Mouse (Mus musculus): ENCODE data around the gene Cep72. TPM values are rescaled to one million over a fixed set of nuclear protein-coding genes. Genes with fewer than 3 reads are reported as not detected.
"Not testable (repeated sequence)": the region's sequence is repeated elsewhere in the genome, so short reads cannot be mapped to it uniquely, and the experiment has no call there.

The Cep72 gene
- polyA plus RNA-seq, 1 experiment from 2014 or later: 26.1 TPM

DNA sequence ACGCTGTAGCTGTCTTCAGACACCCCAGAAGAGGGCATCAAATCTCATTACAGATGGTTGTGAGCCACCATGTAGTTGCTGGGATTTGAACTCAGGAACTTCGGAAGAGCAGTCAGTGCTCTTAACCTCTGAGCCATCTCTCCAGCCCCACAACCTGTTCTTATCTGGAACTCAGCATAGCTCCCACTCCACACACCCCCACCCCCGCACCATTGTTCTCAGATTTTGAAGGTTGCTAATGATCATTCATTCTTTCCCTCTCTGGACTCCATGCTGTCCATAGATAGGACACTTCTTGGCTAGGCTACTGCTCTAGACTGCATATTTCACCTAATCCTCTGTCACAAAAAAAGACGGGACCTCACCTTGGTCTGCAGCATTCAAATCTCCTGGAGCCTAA, 55.2 kb downstream of the Cep72 start:
- not testable (repeated sequence) for H3K27me3 ChIP-seq (ENCODE audit: control insufficient read depth, insufficient read depth, low read length); DNase-seq (ENCODE audit: low spot score); H3K27ac ChIP-seq (ENCODE audit: low read depth, low read length); ATAC-seq (replicated peaks; ENCODE audit: low FRiP score); H3K4me1 ChIP-seq (replicated peaks; ENCODE audit: control insufficient read depth, insufficient read depth, low read length); H3K4me3 ChIP-seq (ENCODE audit: low read depth, low read length); H3K36me3 ChIP-seq (ENCODE audit: control insufficient read depth, insufficient read depth, low read length); H3K4me2 ChIP-seq (ENCODE audit: low read depth, low read length, severe bottlenecking); H3K9me3 ChIP-seq (ENCODE audit: control insufficient read depth, low read length); H3K9ac ChIP-seq (ENCODE audit: low read length)
- 88% methylated on average over 4 of the region's 4 CpGs for WGBS

DNA sequence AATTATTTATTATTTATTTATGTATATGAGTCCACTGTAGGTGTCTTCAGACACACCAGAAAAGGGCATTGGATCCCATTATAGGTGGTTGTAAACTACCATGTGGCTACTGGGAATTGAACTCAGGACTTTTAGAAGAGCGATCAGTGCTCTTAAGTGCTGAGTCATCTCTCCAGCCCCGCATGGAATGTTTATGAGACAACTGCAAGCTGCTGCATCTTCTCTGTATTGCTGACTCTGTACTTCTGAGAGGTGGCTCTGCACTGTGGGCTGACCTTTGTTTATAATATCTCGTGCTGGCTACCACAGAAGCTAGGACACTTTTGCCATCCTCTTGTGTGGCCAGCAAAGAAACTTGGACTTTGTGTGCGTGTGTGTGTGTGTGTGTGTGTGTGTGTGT, 60.6 kb downstream of the Cep72 start:
- Histone ChIP-seq H3K4me3 (ENCODE audit: low read depth, low read length) (no peak overlapping the region), H3K9ac (ENCODE audit: low read length) (no peak overlapping the region), H3K27me3 (ENCODE audit: control insufficient read depth, insufficient read depth, low read length) (no peaks in the 10 kb centered on the region), H3K9me3 (ENCODE audit: control insufficient read depth, low read length) (no peaks in the 10 kb centered on the region), H3K36me3 (ENCODE audit: control insufficient read depth, insufficient read depth, low read length) (no peaks in the 10 kb centered on the region), H3K27ac (ENCODE audit: low read depth, low read length) (no peak overlapping the region), H3K4me2 (ENCODE audit: low read depth, low read length, severe bottlenecking) (no peak overlapping the region), H3K4me1 (replicated peaks; ENCODE audit: control insufficient read depth, insufficient read depth, low read length) (no peaks in the 10 kb centered on the region)
- ATAC-seq (replicated peaks; ENCODE audit: low FRiP score) (no peak), DNase-seq (ENCODE audit: low spot score) (no peak)
- WGBS: 80% methylated on average over 4 of the region's 4 CpGs

DNA sequence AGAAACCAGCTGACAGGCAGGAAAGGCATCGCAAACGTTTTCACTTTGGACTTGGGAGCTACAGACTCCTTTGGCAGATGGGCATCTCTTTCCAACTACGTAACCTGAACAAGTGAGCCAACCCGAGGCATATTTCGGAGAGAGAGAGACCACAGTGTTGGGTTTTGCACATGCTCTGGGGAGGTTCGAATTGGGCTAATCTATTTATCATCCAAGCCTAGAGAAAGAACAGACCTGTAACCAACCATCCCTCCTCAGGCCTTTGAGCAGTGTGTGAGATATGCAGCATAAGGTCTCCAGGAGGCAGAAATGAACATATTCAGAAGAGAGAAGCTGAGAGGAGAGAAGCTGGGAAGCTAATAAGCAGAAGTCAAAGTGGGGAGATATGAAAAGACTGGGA, 61.1 kb downstream of the Cep72 start:
- H3K27me3 ChIP-seq (ENCODE audit: control insufficient read depth, insufficient read depth, low read length): no peaks in the 10 kb centered on the region
- no peaks in the 10 kb centered on the region for H3K36me3 ChIP-seq (ENCODE audit: control insufficient read depth, insufficient read depth, low read length)
- no peaks in the 10 kb centered on the region for H3K9me3 ChIP-seq (ENCODE audit: control insufficient read depth, low read length)
- 86% methylated on average over 6 of the region's 6 CpGs for WGBS
- no peak for ATAC-seq (replicated peaks; ENCODE audit: low FRiP score)
- H3K27ac ChIP-seq (ENCODE audit: low read depth, low read length): no peak overlapping the region
- H3K9ac ChIP-seq (ENCODE audit: low read length): no peak overlapping the region
- H3K4me3 ChIP-seq (ENCODE audit: low read depth, low read length): no peak overlapping the region
- H3K4me2 ChIP-seq (ENCODE audit: low read depth, low read length, severe bottlenecking): no peak overlapping the region
- H3K4me1 ChIP-seq (replicated peaks; ENCODE audit: control insufficient read depth, insufficient read depth, low read length): no peaks in the 10 kb centered on the region
- DNase-seq (ENCODE audit: low spot score): no peak

DNA sequence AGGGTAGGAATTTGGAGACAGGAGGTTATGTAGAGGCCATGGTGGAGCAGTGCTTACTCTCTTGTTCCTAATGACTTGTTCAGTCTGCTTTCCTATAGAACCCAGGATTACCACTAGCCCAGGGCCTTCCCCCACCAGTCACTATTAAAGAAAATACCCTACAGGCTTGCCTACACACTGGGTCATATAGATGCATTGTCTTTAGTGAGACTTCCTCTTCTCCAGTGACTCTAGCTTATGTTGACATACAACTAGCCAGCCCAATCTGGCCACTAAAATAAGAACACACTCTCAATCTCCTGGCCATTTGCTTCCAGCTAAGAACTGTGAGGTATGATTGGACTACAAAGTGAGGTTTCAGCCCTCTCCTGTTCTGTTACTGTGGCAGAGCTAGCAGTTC, 61.6 kb downstream of the Cep72 start:
- Histone ChIP-seq H3K4me2 (ENCODE audit: low read depth, low read length, severe bottlenecking) (no peak overlapping the region), H3K4me3 (ENCODE audit: low read depth, low read length) (no peak overlapping the region)

DNA sequence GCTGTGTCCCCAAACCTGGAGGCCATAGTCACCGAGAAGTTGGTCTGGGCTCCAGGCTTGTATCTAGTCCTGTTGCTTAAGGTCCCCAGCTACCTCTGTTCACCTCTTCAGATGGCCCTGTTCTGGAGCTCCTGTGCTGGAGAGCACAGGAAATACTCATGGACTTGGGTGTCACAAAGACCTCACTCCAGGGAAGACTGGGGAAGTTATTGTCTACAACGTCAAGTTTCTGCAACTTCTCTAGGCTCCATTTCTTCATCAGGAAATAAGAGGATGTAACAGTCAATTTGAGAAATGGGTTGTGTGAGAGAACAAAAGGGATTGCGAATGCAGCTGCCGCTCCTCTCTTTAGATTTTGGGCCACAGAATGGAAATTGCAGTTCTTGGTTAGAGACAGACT, 65.6 kb downstream of the Cep72 start:
- H3K36me3 ChIP-seq (ENCODE audit: control insufficient read depth, insufficient read depth, low read length): no peaks in the 10 kb centered on the region
- ATAC-seq (replicated peaks; ENCODE audit: low FRiP score) (no peak), DNase-seq (ENCODE audit: low spot score) (no peak)
- H3K4me3 ChIP-seq (ENCODE audit: low read depth, low read length): no peak overlapping the region
- H3K4me2 ChIP-seq (ENCODE audit: low read depth, low read length, severe bottlenecking): no peak overlapping the region
- H3K9me3 ChIP-seq (ENCODE audit: control insufficient read depth, low read length): no peaks in the 10 kb centered on the region
- no peak overlapping the region for H3K27ac ChIP-seq (ENCODE audit: low read depth, low read length)
- H3K9ac ChIP-seq (ENCODE audit: low read length): no peak overlapping the region
- no peaks in the 10 kb centered on the region for H3K4me1 ChIP-seq (replicated peaks; ENCODE audit: control insufficient read depth, insufficient read depth, low read length)
- no peaks in the 10 kb centered on the region for H3K27me3 ChIP-seq (ENCODE audit: control insufficient read depth, insufficient read depth, low read length)
- WGBS: 86% methylated on average over 4 of the region's 4 CpGs

More for the DNA sequence above, 61.6 kb downstream of the Cep72 start:
- DNase-seq (ENCODE audit: low spot score) (no peak), ATAC-seq (replicated peaks; ENCODE audit: low FRiP score) (no peak)
- Histone ChIP-seq H3K9me3 (ENCODE audit: control insufficient read depth, low read length) (no peaks in the 10 kb centered on the region), H3K27ac (ENCODE audit: low read depth, low read length) (no peak overlapping the region), H3K4me1 (replicated peaks; ENCODE audit: control insufficient read depth, insufficient read depth, low read length) (no peaks in the 10 kb centered on the region), H3K9ac (ENCODE audit: low read length) (no peak overlapping the region), H3K36me3 (ENCODE audit: control insufficient read depth, insufficient read depth, low read length) (no peaks in the 10 kb centered on the region), H3K27me3 (ENCODE audit: control insufficient read depth, insufficient read depth, low read length) (no peaks in the 10 kb centered on the region)

DNA sequence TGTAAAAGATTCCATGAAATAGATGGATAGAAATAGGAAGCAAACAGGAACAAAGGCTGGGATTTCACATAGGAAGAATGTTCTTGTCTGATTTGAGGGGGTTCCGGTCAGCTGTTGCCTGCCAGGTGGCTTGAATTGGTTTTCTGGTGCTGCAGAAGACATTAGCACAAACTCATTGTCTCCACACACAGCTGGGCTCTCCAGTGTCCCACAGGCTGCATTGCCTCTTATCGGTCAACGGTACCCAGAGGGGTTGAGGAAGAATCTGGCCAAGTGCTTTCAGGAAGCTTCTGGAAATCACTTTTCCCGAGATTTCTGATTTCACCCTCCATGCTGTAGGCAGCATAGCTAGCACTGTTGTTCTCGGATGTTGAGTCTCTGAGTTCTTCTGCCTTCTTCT, 70.8 kb downstream of the Cep72 start:
- no peak overlapping the region for H3K4me3 ChIP-seq (ENCODE audit: low read depth, low read length)
- H3K36me3 ChIP-seq (ENCODE audit: control insufficient read depth, insufficient read depth, low read length): no peaks in the 10 kb centered on the region
- H3K27ac ChIP-seq (ENCODE audit: low read depth, low read length): no peak overlapping the region
- no peaks in the 10 kb centered on the region for H3K4me1 ChIP-seq (replicated peaks; ENCODE audit: control insufficient read depth, insufficient read depth, low read length)
- WGBS: 84% methylated on average over 5 of the region's 5 CpGs
- H3K9ac ChIP-seq (ENCODE audit: low read length): no peak overlapping the region
- no peaks in the 10 kb centered on the region for H3K9me3 ChIP-seq (ENCODE audit: control insufficient read depth, low read length)
- ATAC-seq (replicated peaks; ENCODE audit: low FRiP score) (no peak), DNase-seq (ENCODE audit: low spot score) (no peak)
- H3K27me3 ChIP-seq (ENCODE audit: control insufficient read depth, insufficient read depth, low read length): no peaks in the 10 kb centered on the region
- no peak overlapping the region for H3K4me2 ChIP-seq (ENCODE audit: low read depth, low read length, severe bottlenecking)

DNA sequence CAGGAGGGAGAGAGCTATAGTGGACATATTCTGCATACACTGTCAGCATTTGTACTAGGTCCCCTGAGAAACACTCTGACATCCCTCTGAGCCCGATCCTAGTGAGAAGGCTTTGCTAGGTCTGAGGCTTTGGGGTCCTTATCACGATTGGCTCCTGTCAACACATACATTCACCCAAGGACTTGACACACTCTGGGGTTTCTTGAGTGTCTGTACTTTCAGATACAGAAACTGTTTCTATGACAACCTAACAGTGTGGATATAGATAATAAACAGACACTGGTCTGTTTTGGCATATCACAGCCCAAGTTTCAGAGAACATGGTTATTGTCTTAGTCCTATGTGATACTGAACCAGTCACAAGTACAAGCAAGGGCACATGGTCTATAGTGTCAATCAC, 71.3 kb downstream of the Cep72 start:
- WGBS: 79% methylated on average over 2 of the region's 2 CpGs
- H3K36me3 ChIP-seq (ENCODE audit: control insufficient read depth, insufficient read depth, low read length): no peaks in the 10 kb centered on the region
- DNase-seq (ENCODE audit: low spot score) (no peak), ATAC-seq (replicated peaks; ENCODE audit: low FRiP score) (no peak)
- no peaks in the 10 kb centered on the region for H3K27me3 ChIP-seq (ENCODE audit: control insufficient read depth, insufficient read depth, low read length)
- H3K27ac ChIP-seq (ENCODE audit: low read depth, low read length): no peak overlapping the region
- H3K4me2 ChIP-seq (ENCODE audit: low read depth, low read length, severe bottlenecking): no peak overlapping the region
- no peaks in the 10 kb centered on the region for H3K4me1 ChIP-seq (replicated peaks; ENCODE audit: control insufficient read depth, insufficient read depth, low read length)
- no peaks in the 10 kb centered on the region for H3K9me3 ChIP-seq (ENCODE audit: control insufficient read depth, low read length)
- H3K4me3 ChIP-seq (ENCODE audit: low read depth, low read length): no peak overlapping the region
- no peak overlapping the region for H3K9ac ChIP-seq (ENCODE audit: low read length)

DNA sequence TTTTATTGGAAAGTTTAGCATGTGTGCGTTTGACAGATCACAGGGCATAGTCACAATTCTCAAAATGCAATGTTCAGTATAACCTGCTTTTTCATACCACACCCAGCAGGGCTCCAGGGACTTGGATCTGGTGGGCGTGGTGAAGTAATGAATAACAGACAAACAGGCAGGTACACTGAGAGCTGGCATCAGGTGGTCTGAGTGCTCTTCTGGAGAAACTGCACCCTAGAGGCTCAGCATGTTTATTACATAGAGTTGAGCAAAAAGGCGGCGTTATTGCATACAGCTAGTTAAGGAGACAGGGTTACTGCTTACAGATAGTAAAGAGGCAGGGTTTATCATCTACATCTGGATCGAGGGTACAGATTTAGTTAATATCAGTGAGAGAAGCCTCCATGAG, 71.8 kb downstream of the Cep72 start:
- H3K4me2 ChIP-seq (ENCODE audit: low read depth, low read length, severe bottlenecking): no peak overlapping the region
- no peak overlapping the region for H3K27ac ChIP-seq (ENCODE audit: low read depth, low read length)
- no peaks in the 10 kb centered on the region for H3K27me3 ChIP-seq (ENCODE audit: control insufficient read depth, insufficient read depth, low read length)
- 77% methylated on average over 5 of the region's 5 CpGs for WGBS
- ATAC-seq (replicated peaks; ENCODE audit: low FRiP score) (no peak), DNase-seq (ENCODE audit: low spot score) (no peak)
- H3K4me3 ChIP-seq (ENCODE audit: low read depth, low read length): no peak overlapping the region
- no peaks in the 10 kb centered on the region for H3K9me3 ChIP-seq (ENCODE audit: control insufficient read depth, low read length)
- H3K9ac ChIP-seq (ENCODE audit: low read length): no peak overlapping the region
- no peaks in the 10 kb centered on the region for H3K4me1 ChIP-seq (replicated peaks; ENCODE audit: control insufficient read depth, insufficient read depth, low read length)
- no peaks in the 10 kb centered on the region for H3K36me3 ChIP-seq (ENCODE audit: control insufficient read depth, insufficient read depth, low read length)

All from forebrain, embryonic 11.5 days (tissue).